Mouse (Mus musculus) liver, embryonic 14.5 days (tissue): ENCODE results near the gene Pheta1.

Experiments used
- CTCF ChIP-seq: IDR thresholded peaks from 2 replicates; pipeline ENCODE4 v1.5.1; 2016; ENCODE audit warnings: antibody characterized with exemption, low read depth, control low read depth
- EP300 ChIP-seq: IDR thresholded peaks from 2 replicates; pipeline ENCODE4 v1.6.1; 2016; ENCODE audit warnings: antibody characterized with exemption, low read depth

DNA sequence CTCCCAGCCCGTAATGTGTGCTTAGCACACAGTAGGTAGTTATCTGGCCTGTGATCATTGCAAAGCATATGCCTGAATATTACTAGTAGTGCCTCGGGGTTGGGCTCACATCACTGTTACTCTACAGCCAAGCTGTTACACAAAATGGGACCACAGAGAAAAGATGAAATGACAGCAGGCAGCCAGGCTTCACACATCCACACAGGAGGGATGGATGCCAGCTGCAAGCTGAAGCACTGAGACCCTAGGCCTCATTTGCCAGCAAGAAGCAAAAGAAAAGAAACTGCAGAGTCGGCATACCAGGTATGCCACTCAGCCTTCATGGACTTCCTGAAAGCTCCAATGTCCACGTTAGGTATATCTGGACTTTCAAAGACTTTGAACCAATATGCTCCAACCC, 20.9 kb upstream of the Pheta1 start:
- no peak for TF ChIP-seq CTCF
- TF ChIP-seq EP300: no peak
